Mouse (Mus musculus): ENCODE measurements around the gene Aff2. TPM values are rescaled to one million over a fixed set of nuclear protein-coding genes. Genes with fewer than 3 reads are reported as not detected.

The Aff2 gene
- total RNA-seq, 2 experiments from 2014 or later = 4.8 to 5.3 TPM

GRCm38 (mm10) chrX:69738972-69739371 lies 378.9 kb downstream of the Aff2 start:
- DNase-seq = no peak
- intact Hi-C loops (cut with DNase I) = no loop called here

- no peak for DNase-seq
- intact Hi-C loops (cut with DNase I) = no loop called here
These were observed 385.0 kb downstream of the Aff2 start for GRCm38 (mm10) chrX:69744962-69745597.

GRCm38 (mm10) chrX:69801890-69802439 lies 441.9 kb downstream of the Aff2 start:
- intact Hi-C loops (cut with DNase I) = no loop called here
- DNase-seq = no peak

- no peak for DNase-seq
- intact Hi-C loops (cut with DNase I) = no loop called here
These were observed 442.4 kb downstream of the Aff2 start for GRCm38 (mm10) chrX:69802481-69802880.

GRCm38 (mm10) chrX:69811798-69812197 lies 451.7 kb downstream of the Aff2 start:
- intact Hi-C loops (cut with DNase I) = no loop called here
- no peak for DNase-seq

- intact Hi-C loops (cut with DNase I) = no loop called here
- no peak for DNase-seq
These were observed 455.0 kb downstream of the Aff2 start for GRCm38 (mm10) chrX:69815054-69815453.

GRCm38 (mm10) chrX:69817679-69818078 lies 457.6 kb downstream of the Aff2 start:
- intact Hi-C loops (cut with DNase I) = no loop called here
- no peak for DNase-seq

GRCm38 (mm10) chrX:69818188-69818587 lies 458.1 kb downstream of the Aff2 start:
- no peak for DNase-seq
- intact Hi-C loops (cut with DNase I) = no loop called here

- no peak for DNase-seq
- intact Hi-C loops (cut with DNase I) = no loop called here
These were observed 507.5 kb downstream of the Aff2 start for GRCm38 (mm10) chrX:69867601-69868000.

GRCm38 (mm10) chrX:69891713-69892112 lies 531.6 kb downstream of the Aff2 start:
- DNase-seq = no peak
- intact Hi-C loops (cut with DNase I) = no loop called here

All from heart, postnatal 10 days (tissue).